Mouse (Mus musculus): ENCODE data around the gene Get4. TPM values are rescaled to one million over a fixed set of nuclear protein-coding genes. Genes with fewer than 3 reads are reported as not detected.

The Get4 gene
- polyA plus RNA-seq, 1 experiment from 2014 or later, result 161 TPM

GRCm38 (mm10) chr5:139309946-139310345, 57.8 kb downstream of the Get4 start:
- H3K4me2 ChIP-seq (replicated peaks; ENCODE audit: low read depth, low read length), result no peak overlapping the region
- no peaks in the 10 kb centered on the region for H3K36me3 ChIP-seq (ENCODE audit: insufficient read depth, low read length)
- no peaks in the 10 kb centered on the region for H3K9me3 ChIP-seq (ENCODE audit: low read length)
- no peaks in the 10 kb centered on the region for H3K27me3 ChIP-seq (ENCODE audit: insufficient read depth, low read length)
- no peaks in the 10 kb centered on the region for H3K4me1 ChIP-seq (ENCODE audit: insufficient read depth, low read length)
- H3K9ac ChIP-seq (replicated peaks; ENCODE audit: low read length), result no peak overlapping the region
- no peak overlapping the region for H3K4me3 ChIP-seq (ENCODE audit: low read length)
- no peak for ATAC-seq (ENCODE audit: low FRiP score, low TSS enrichment)
- WGBS, result 55% methylated on average over 3 of the region's 3 CpGs
- H3K27ac ChIP-seq (ENCODE audit: low read length), result no peak overlapping the region

GRCm38 (mm10) chr5:139310477-139310876, 58.4 kb downstream of the Get4 start:
- no peak overlapping the region for H3K4me2 ChIP-seq (replicated peaks; ENCODE audit: low read depth, low read length)
- H3K27me3 ChIP-seq (ENCODE audit: insufficient read depth, low read length), result no peaks in the 10 kb centered on the region
- H3K9ac ChIP-seq (replicated peaks; ENCODE audit: low read length), result no peak overlapping the region
- H3K27ac ChIP-seq (ENCODE audit: low read length), result no peak overlapping the region
- no peaks in the 10 kb centered on the region for H3K4me1 ChIP-seq (ENCODE audit: insufficient read depth, low read length)
- no peak overlapping the region for H3K4me3 ChIP-seq (ENCODE audit: low read length)
- ATAC-seq (ENCODE audit: low FRiP score, low TSS enrichment), result no peak
- no peaks in the 10 kb centered on the region for H3K36me3 ChIP-seq (ENCODE audit: insufficient read depth, low read length)
- H3K9me3 ChIP-seq (ENCODE audit: low read length), result no peaks in the 10 kb centered on the region
- 88% methylated on average over 4 of the region's 4 CpGs for WGBS

DNA sequence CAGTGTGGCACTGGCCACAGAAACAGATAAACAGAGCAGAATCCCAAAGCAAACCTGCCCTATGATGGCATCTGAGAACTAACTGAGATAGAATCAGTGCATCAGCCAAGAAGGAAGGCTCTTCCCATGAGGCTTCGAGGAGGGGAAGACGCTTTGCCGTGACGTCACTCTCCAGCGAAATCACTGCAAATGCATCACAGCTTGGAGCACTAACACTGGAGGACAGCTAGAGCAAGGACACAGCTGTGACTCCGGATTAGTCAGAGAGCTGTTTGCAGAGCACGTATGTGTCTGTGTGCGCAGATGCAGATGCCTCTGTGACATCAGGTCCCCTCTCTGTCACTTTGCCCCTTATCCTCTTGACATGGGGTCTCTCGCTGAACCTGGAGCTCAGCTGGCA, 59.7 kb downstream of the Get4 start:
- H3K4me3 ChIP-seq (ENCODE audit: low read length), result no peak overlapping the region
- no peak for ATAC-seq (ENCODE audit: low FRiP score, low TSS enrichment)
- H3K4me1 ChIP-seq (ENCODE audit: insufficient read depth, low read length), result no peaks in the 10 kb centered on the region
- H3K9ac ChIP-seq (replicated peaks; ENCODE audit: low read length), result no peak overlapping the region
- no peaks in the 10 kb centered on the region for H3K9me3 ChIP-seq (ENCODE audit: low read length)
- WGBS, result 89% methylated on average over 9 of the region's 9 CpGs
- no peak overlapping the region for H3K4me2 ChIP-seq (replicated peaks; ENCODE audit: low read depth, low read length)
- no peak overlapping the region for H3K27ac ChIP-seq (ENCODE audit: low read length)
- H3K36me3 ChIP-seq (ENCODE audit: insufficient read depth, low read length), result no peaks in the 10 kb centered on the region
- H3K27me3 ChIP-seq (ENCODE audit: insufficient read depth, low read length), result no peaks in the 10 kb centered on the region

GRCm38 (mm10) chr5:139313536-139313935, 61.4 kb downstream of the Get4 start:
- H3K4me2 ChIP-seq (replicated peaks; ENCODE audit: low read depth, low read length), result no peak overlapping the region
- H3K9me3 ChIP-seq (ENCODE audit: low read length), result no peaks in the 10 kb centered on the region
- peaks cover 4% of the 10 kb centered on the region; the same call in 1 of the 2 replicates for H3K4me1 ChIP-seq (ENCODE audit: insufficient read depth, low read length)
- H3K27me3 ChIP-seq (ENCODE audit: insufficient read depth, low read length), result no peaks in the 10 kb centered on the region
- no peak overlapping the region for H3K27ac ChIP-seq (ENCODE audit: low read length)
- 58% methylated on average over 9 of the region's 9 CpGs for WGBS
- H3K36me3 ChIP-seq (ENCODE audit: insufficient read depth, low read length), result no peaks in the 10 kb centered on the region
- H3K4me3 ChIP-seq (ENCODE audit: low read length), result no peak overlapping the region
- no peak for ATAC-seq (ENCODE audit: low FRiP score, low TSS enrichment)
- no peak overlapping the region for H3K9ac ChIP-seq (replicated peaks; ENCODE audit: low read length)

DNA sequence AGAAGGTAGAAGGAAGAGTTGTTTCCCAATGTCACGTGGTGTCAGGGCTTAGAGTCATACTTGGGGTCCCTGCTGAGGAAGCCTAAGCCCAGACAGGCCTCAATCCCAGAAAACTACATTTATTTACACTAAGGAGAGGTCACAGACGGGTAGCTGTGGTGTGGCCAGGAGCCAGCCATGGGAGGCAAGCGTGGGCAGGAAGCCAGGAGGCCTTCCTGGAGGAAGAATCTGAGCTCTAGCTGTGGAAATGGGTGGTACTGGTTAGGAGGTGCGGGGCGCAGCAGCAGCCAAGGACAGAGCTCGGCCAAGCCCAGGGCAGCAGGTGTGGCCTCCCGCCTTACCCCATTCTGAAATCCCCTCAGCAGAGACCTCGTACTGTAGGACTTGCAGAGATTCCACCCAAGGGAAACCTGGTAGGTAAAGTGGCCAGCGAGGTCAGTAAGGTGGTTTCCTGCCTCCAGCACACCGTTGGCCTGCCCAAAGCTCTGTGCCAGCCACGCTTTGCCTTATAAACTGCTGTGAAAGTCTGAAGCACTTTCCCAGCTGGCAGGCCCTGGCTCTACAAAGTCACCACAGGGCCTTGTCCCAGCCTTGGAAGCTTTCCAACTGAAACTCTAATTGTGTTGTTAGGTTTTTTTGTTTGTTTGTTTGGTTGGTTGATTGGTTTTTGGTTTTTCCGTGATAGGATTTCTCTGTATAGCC, 63.0 kb downstream of the Get4 start:
- H3K27me3 ChIP-seq (ENCODE audit: insufficient read depth, low read length), result no peaks in the 10 kb centered on the region
- H3K9ac ChIP-seq (replicated peaks; ENCODE audit: low read length), result no peak overlapping the region
- H3K4me1 ChIP-seq (ENCODE audit: insufficient read depth, low read length), result peaks cover 4% of the 10 kb centered on the region; the same call in 1 of the 2 replicates
- H3K27ac ChIP-seq (ENCODE audit: low read length), result no peak overlapping the region
- H3K9me3 ChIP-seq (ENCODE audit: low read length), result no peaks in the 10 kb centered on the region
- H3K4me2 ChIP-seq (replicated peaks; ENCODE audit: low read depth, low read length), result no peak overlapping the region
- H3K4me3 ChIP-seq (ENCODE audit: low read length), result no peak overlapping the region
- ATAC-seq (ENCODE audit: low FRiP score, low TSS enrichment), result no peak
- no peaks in the 10 kb centered on the region for H3K36me3 ChIP-seq (ENCODE audit: insufficient read depth, low read length)
- WGBS, result 87% methylated on average over 12 of the region's 12 CpGs

GRCm38 (mm10) chr5:139316982-139317675, 65.0 kb downstream of the Get4 start:
- ATAC-seq (ENCODE audit: low FRiP score, low TSS enrichment), result peak; percentile 94
- Histone ChIP-seq H3K4me1 (ENCODE audit: insufficient read depth, low read length) (peaks cover 4% of the 10 kb centered on the region; the same call in 1 of the 2 replicates), H3K27me3 (ENCODE audit: insufficient read depth, low read length) (no peaks in the 10 kb centered on the region), H3K36me3 (ENCODE audit: insufficient read depth, low read length) (no peaks in the 10 kb centered on the region), H3K27ac (ENCODE audit: low read length) (peak overlapping the region; percentile 75), H3K9ac (replicated peaks; ENCODE audit: low read length) (no peak overlapping the region), H3K9me3 (ENCODE audit: low read length) (no peaks in the 10 kb centered on the region), H3K4me3 (ENCODE audit: low read length) (no peak overlapping the region), H3K4me2 (replicated peaks; ENCODE audit: low read depth, low read length) (no peak overlapping the region)
- 58% methylated on average over 6 of the region's 6 CpGs for WGBS

GRCm38 (mm10) chr5:139317751-139318504, 65.8 kb downstream of the Get4 start:
- Histone ChIP-seq H3K27me3 (ENCODE audit: insufficient read depth, low read length) (no peaks in the 10 kb centered on the region), H3K4me2 (replicated peaks; ENCODE audit: low read depth, low read length) (no peak overlapping the region), H3K9me3 (ENCODE audit: low read length) (no peaks in the 10 kb centered on the region), H3K4me3 (ENCODE audit: low read length) (no peak overlapping the region), H3K27ac (ENCODE audit: low read length) (peak overlapping the region; percentile 71), H3K9ac (replicated peaks; ENCODE audit: low read length) (no peak overlapping the region), H3K36me3 (ENCODE audit: insufficient read depth, low read length) (no peaks in the 10 kb centered on the region), H3K4me1 (ENCODE audit: insufficient read depth, low read length) (peaks cover 4% of the 10 kb centered on the region; the same call in 1 of the 2 replicates)
- 62% methylated on average over 21 of the region's 21 CpGs for WGBS
- ATAC-seq (ENCODE audit: low FRiP score, low TSS enrichment), result peak; percentile 65

Other genes with a start within 250 kb of the Get4 start
- gene Prkar1b, start 102.3 kb upstream of the Get4 start, polyA plus RNA-seq (2015; fragmentation: Nextera tagmentation; extraction: Ambion mirVana), result 24.6 and 28.8 TPM in 2 replicates
- gene Dnaaf5, start 102.1 kb upstream of the Get4 start, polyA plus RNA-seq (2015; fragmentation: Nextera tagmentation; extraction: Ambion mirVana), result 7.2 and 9.1 TPM in 2 replicates
- 62.0 and 62.8 TPM in 2 replicates for gene Sun1, start 51.7 kb upstream of the Get4 start, polyA plus RNA-seq (2015; fragmentation: Nextera tagmentation; extraction: Ambion mirVana)
- gene Adap1, start 73.3 kb downstream of the Get4 start, polyA plus RNA-seq (2015; fragmentation: Nextera tagmentation; extraction: Ambion mirVana), result 1.1 and 1.7 TPM in 2 replicates
- gene Cox19, start 99.1 kb downstream of the Get4 start, polyA plus RNA-seq (2015; fragmentation: Nextera tagmentation; extraction: Ambion mirVana), result 99.3 and 104 TPM in 2 replicates
- not detected in 2 replicates for gene Cyp2w1, start 100.3 kb downstream of the Get4 start, polyA plus RNA-seq (2015; fragmentation: Nextera tagmentation; extraction: Ambion mirVana)
- 6.6 and 6.7 TPM in 2 replicates for gene Gpr146, start 125.4 kb downstream of the Get4 start, polyA plus RNA-seq (2015; fragmentation: Nextera tagmentation; extraction: Ambion mirVana)
- 0.60 and 0.92 TPM in 2 replicates for gene C130050O18Rik, start 153.0 kb downstream of the Get4 start, polyA plus RNA-seq (2015; fragmentation: Nextera tagmentation; extraction: Ambion mirVana)
- 6.8 and 8.0 TPM in 2 replicates for gene Gper1, start 170.8 kb downstream of the Get4 start, polyA plus RNA-seq (2015; fragmentation: Nextera tagmentation; extraction: Ambion mirVana)
- 44.1 and 46.1 TPM in 2 replicates for gene 3110082I17Rik, start 208.2 kb downstream of the Get4 start, polyA plus RNA-seq (2015; fragmentation: Nextera tagmentation; extraction: Ambion mirVana)
- 10.8 and 13.5 TPM in 2 replicates for gene Zfand2a, start 232.2 kb downstream of the Get4 start, polyA plus RNA-seq (2015; fragmentation: Nextera tagmentation; extraction: Ambion mirVana)